Mouse (Mus musculus): ENCODE measurements around the gene Eps15.

GRCm38 (mm10) chr4:109251605-109252004, 28.5 kb upstream of the Eps15 start:
- TF ChIP-seq CTCF (IDR thresholded peaks at IDR 0.05; ENCODE audit: borderline replicate concordance, control insufficient read depth, extremely low read depth, insufficient read depth, low read length, poor library complexity) (peak; percentile 52; the same call in 1 of the 2 replicates), POLR2A (IDR thresholded peaks at IDR 0.05; ENCODE audit: control insufficient read depth, extremely low read depth, insufficient read depth, low read length, poor library complexity) (no peak)
